Mouse (Mus musculus): ENCODE measurements around the gene 6820408C15Rik.

- TF ChIP-seq CTCF (IDR thresholded peaks at IDR 0.05; ENCODE audit: extremely low read depth, insufficient read length, insufficient replicate concordance, low read depth, low read length) (no peak), POLR2A (IDR thresholded peaks at IDR 0.05; ENCODE audit: low read depth, low read length) (no peak)
Observed at GRCm38 (mm10) chr2:152384191-152384590, 31.2 kb upstream of the 6820408C15Rik start.
